Comparison of ENCODE assay signal across 9 mouse cellular contexts in genomic region chr10:128438675-128439279, GRCm38 (mm10). TPM values are rescaled to one million over a fixed set of nuclear protein-coding genes. Genes with fewer than 3 reads are reported as not detected.
DNase-seq lines count a peak whose midpoint lies in the region; ATAC-seq and TF ChIP-seq lines count a peak whose summit lies in the region.
"Had no signal": no experiment of that assay in that cellular context is flagged by ENCODE, and none has a peak within 500 bp of the region (broad histone marks: within the 10 kb centered on the region; RNA-seq: fewer than 3 reads in every experiment).

No protein-coding gene starts in this region.

- no peak for ATAC-seq in midbrain, postnatal 0 days (ENCODE audit: low FRiP score)

- no peak overlapping the region for H3K27ac ChIP-seq in midbrain, postnatal 0 days (ENCODE audit: low read depth, low read length)
- H3K27ac ChIP-seq: hindbrain, embryonic 14.5 days had no signal

- no peaks in the 10 kb centered on the region for H3K9me3 ChIP-seq in midbrain, postnatal 0 days (ENCODE audit: low read length)

- no peaks in the 10 kb centered on the region for H3K27me3 ChIP-seq in midbrain, postnatal 0 days (ENCODE audit: insufficient read depth, low read length)

- no peaks in the 10 kb centered on the region for H3K4me1 ChIP-seq in midbrain, postnatal 0 days (ENCODE audit: insufficient read depth, low read length)

- peaks cover 55% of the 10 kb centered on the region for H3K36me3 ChIP-seq in midbrain, postnatal 0 days (ENCODE audit: insufficient read depth, low read length)

- 84% methylated on average over 10 of the region's 10 CpGs for WGBS in midbrain, postnatal 0 days

- no peak overlapping the region for H3K9ac ChIP-seq in midbrain, postnatal 0 days (replicated peaks; ENCODE audit: low read length, poor library complexity, severe bottlenecking)
- H3K9ac ChIP-seq: hindbrain, embryonic 14.5 days had no signal

- H3K4me3 ChIP-seq in midbrain, postnatal 0 days (ENCODE audit: low read depth, low read length) = no peak overlapping the region

- no peak overlapping the region for H3K4me2 ChIP-seq in midbrain, postnatal 0 days (ENCODE audit: low read depth, low read length, poor library complexity, severe bottlenecking)
- H3K4me2 ChIP-seq: hindbrain, embryonic 14.5 days had no signal

- TF ChIP-seq CTCF in midbrain, postnatal 0 days (IDR thresholded peaks at IDR 0.05) = no peak

- peak; percentile 42 for DNase-seq in left cerebral cortex, adult 11 months (ENCODE audit: low spot score)
- no peak for DNase-seq in left cerebral cortex, adult 18-20 months (ENCODE audit: low spot score in 2 of 2)
- DNase-seq in brain, adult 2 months (ENCODE audit: low read depth, low spot score) = peak; percentile 63
- DNase-seq in kidney, postnatal 14 days = peak; percentile 45
- DNase-seq in skeletal muscle tissue, adult 2 months (ENCODE audit: low read depth, low spot score) = peak; percentile 34
- no peak for DNase-seq in urinary bladder, postnatal 10 days (ENCODE audit: low spot score)
- no peak for DNase-seq in midbrain, postnatal 0 days (ENCODE audit: low spot score)
- no peak for DNase-seq in Muller cell, postnatal 12 days (ENCODE audit: inconsistent ontology term)

RNA-seq across cellular contexts. Expression of gene Smarcc2, which starts 20.3 kb away (rescaled TPM):
- total RNA-seq in left cerebral cortex, adult 18-20 months (2021) = 100 to 1,000 TPM; 265 to 267 TPM
- total RNA-seq in midbrain, postnatal 0 days (2014; rRNA removed) = 216 and 233 TPM in 2 replicates
- polyA plus RNA-seq in midbrain, postnatal 0 days (2015; fragmentation: Nextera tagmentation; extraction: Ambion mirVana) = 129 and 143 TPM in 2 replicates

RNA-seq across cellular contexts. Expression of gene Rnf41, which starts 27.3 kb away (rescaled TPM):
- 10 to 100 TPM; 78.9 to 81.5 TPM for total RNA-seq in left cerebral cortex, adult 18-20 months (2021)
- total RNA-seq in midbrain, postnatal 0 days (2014; rRNA removed) = 94.3 and 103 TPM in 2 replicates
- polyA plus RNA-seq in midbrain, postnatal 0 days (2015; fragmentation: Nextera tagmentation; extraction: Ambion mirVana) = 91.6 and 93.8 TPM in 2 replicates

RNA-seq across cellular contexts. Expression of gene Nabp2, which starts 27.5 kb away (rescaled TPM):
- 10 to 100 TPM; 81.2 to 85.5 TPM for total RNA-seq in left cerebral cortex, adult 18-20 months (2021)
- total RNA-seq in midbrain, postnatal 0 days (2014; rRNA removed) = 63.1 and 82.0 TPM in 2 replicates
- polyA plus RNA-seq in midbrain, postnatal 0 days (2015; fragmentation: Nextera tagmentation; extraction: Ambion mirVana) = 145 and 157 TPM in 2 replicates

RNA-seq across cellular contexts. Expression of gene Slc39a5, which starts 37.7 kb away (rescaled TPM):
- not detected for total RNA-seq in left cerebral cortex, adult 18-20 months (2021)
- 0.16 and 0.61 TPM in 2 replicates for total RNA-seq in midbrain, postnatal 0 days (2014; rRNA removed)
- 0.16 and 0.27 TPM in 2 replicates for polyA plus RNA-seq in midbrain, postnatal 0 days (2015; fragmentation: Nextera tagmentation; extraction: Ambion mirVana)
- polyA plus RNA-seq: hindbrain, embryonic 14.5 days had no signal

RNA-seq across cellular contexts. Expression of gene Myl6, which starts 55.2 kb away (rescaled TPM):
- 100 to 1,000 TPM; 576 to 616 TPM for total RNA-seq in left cerebral cortex, adult 18-20 months (2021)
- 648 and 715 TPM in 2 replicates for total RNA-seq in midbrain, postnatal 0 days (2014; rRNA removed)
- 946 and 1,057 TPM in 2 replicates for polyA plus RNA-seq in midbrain, postnatal 0 days (2015; fragmentation: Nextera tagmentation; extraction: Ambion mirVana)

Comparison
In these comparisons a context has a peak if more than half of its experiments do, and no peak if none do; other contexts are left out.
1. DNase-seq: peak in left cerebral cortex, adult 11 months (single experiment), brain, adult 2 months (single experiment), kidney, postnatal 14 days (single experiment) and skeletal muscle tissue, adult 2 months (single experiment); none in left cerebral cortex, adult 18-20 months (0 of 2), urinary bladder, postnatal 10 days (single experiment), midbrain, postnatal 0 days (single experiment) and Muller cell, postnatal 12 days (single experiment).